Mouse (Mus musculus) kidney, adult 2 months (tissue): ENCODE data around the gene 1700016K19Rik.

Experiments
- CTCF ChIP-seq: fragments of 200-500 bp; conservative IDR thresholded peaks from 2 replicates; pipeline ENCODE4 v1.5.1; 2011; ENCODE audit warnings: low read depth, mild to moderate bottlenecking, control low read depth, low read length, moderate library complexity, mixed read lengths; ENCODE audit not compliant: insufficient read depth, insufficient read length
- POLR2A ChIP-seq: fragments of 200-500 bp; IDR thresholded peaks from one replicate; pipeline ENCODE4 v1.6.1; 2011; ENCODE audit warnings: low read depth, low read length, control low read depth

- TF ChIP-seq POLR2A (no peak), CTCF (no peak)
These were observed 21.2 kb downstream of the 1700016K19Rik start for GRCm38 (mm10) chr11:76020916-76021315.
